Mouse (Mus musculus) liver, embryonic 14.5 days (tissue): ENCODE results near the gene Svopl.

Source experiments
- CTCF ChIP-seq: IDR thresholded peaks from 2 replicates; pipeline ENCODE4 v1.5.1; 2016; ENCODE audit warnings: antibody characterized with exemption, low read depth, control low read depth
- EP300 ChIP-seq: IDR thresholded peaks from 2 replicates; pipeline ENCODE4 v1.6.1; 2016; ENCODE audit warnings: antibody characterized with exemption, low read depth

DNA sequence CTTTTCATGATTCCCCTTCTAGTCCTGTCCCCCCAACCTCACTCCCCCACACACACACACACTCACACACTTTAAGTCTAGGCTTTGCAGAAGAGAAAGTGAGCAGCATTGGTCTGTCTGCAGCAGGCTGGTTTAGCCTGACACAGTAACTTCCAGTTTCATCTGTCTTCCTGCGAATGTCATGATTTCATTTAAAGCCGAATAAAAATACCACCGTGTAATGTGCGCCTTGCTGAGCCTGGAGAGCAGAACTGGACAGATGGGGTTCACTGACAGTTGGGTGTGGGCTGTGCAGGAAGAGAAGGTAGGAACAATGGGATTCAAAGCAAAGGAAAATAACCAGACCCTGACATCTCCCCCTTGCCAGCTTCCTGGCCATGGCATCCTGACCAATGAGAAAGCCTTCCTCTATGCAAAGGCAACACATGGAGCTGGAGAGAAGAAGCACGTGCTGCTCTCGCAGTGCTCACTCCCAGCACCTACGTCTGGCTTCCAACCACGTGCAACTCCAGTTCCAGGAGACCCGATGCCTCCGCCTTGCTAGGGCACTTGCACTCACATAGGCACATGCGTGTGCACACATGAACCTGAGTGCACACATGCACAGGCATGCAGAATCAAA lies 18.8 kb upstream of the Svopl start:
- TF ChIP-seq CTCF (no peak), EP300 (no peak)
